Mouse (Mus musculus): ENCODE measurements around the gene Chid1. TPM values are rescaled to one million over a fixed set of nuclear protein-coding genes. Genes with fewer than 3 reads are reported as not detected.
A peak's percentile ranks its signal among the peaks of the same experiment; 100 is the strongest.

Gene Chid1
- total and polyA plus RNA-seq, 2 experiments, result 24.2 to 45.1 TPM

DNA sequence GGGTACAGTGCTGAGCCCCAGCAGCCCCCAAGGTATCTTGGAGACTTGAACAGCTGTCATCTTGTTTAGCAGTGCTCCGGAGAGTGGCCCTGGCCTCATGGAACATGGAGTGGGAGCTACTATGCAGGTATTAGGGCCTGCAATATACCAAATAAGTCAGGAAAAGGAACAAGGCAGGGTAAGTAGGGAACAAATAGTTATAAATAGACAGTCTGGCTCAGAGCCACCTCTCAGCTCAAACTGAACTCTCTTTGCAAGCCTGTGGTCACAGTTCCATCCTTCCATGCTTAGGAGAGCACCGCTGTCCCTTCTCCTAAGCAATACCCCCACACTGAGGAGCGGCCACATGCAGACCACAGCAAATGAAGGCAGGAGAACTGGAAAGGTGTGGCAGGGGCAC lies 42.1 kb downstream of the Chid1 start:
- TF ChIP-seq POLR2A (IDR thresholded peaks at IDR 0.05; ENCODE audit: extremely low read depth, insufficient read depth, low read length), result no peak
- no peak for TF ChIP-seq CTCF (IDR thresholded peaks at IDR 0.05; ENCODE audit: low read depth, low read length)
- no peak overlapping the region for H3K27ac ChIP-seq (replicated peaks; ENCODE audit: insufficient read depth, low read depth, low read length)
- WGBS, result 88% methylated on average over 3 of the region's 3 CpGs
- H3K9ac ChIP-seq (ENCODE audit: low read depth, low read length), result no peak overlapping the region
- H3K4me1 ChIP-seq (ENCODE audit: control insufficient read depth, insufficient read depth, low read length), result no peaks in the 10 kb centered on the region
- no peaks in the 10 kb centered on the region for H3K79me2 ChIP-seq (ENCODE audit: control insufficient read depth, insufficient read depth, low read length)
- H3K27me3 ChIP-seq (ENCODE audit: control insufficient read depth, insufficient read depth, low read length), result no peaks in the 10 kb centered on the region
- DNase-seq (ENCODE audit: extremely low read depth, low read depth, low spot score), result no peak
- peaks cover 8% of the 10 kb centered on the region; the same call in 1 of the 2 replicates for H3K36me3 ChIP-seq (ENCODE audit: control insufficient read depth, insufficient read depth, low read length)
- H3K4me3 ChIP-seq (ENCODE audit: insufficient read depth, low read depth, low read length), result no peak overlapping the region

DNA sequence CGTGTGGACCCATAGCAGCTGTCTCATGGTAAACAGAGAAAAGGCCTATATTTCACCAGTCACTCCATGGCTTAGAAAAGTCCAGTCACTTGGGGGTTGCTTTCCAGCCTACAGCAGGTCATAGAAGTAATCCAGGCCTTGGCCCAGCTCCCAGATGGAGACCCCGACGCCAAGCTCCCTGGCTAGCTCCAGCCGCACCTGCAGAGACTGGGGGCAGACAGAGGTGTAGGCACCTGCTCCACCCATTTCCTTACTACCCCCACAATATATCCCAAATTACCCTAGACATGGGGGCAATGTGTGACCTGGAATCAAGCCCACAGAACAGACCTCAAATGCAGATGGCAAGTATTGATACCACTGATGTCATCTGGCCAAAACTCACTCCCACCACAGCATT lies 43.7 kb downstream of the Chid1 start:
- Histone ChIP-seq H3K4me1 (ENCODE audit: control insufficient read depth, insufficient read depth, low read length) (no peaks in the 10 kb centered on the region), H3K9ac (ENCODE audit: low read depth, low read length) (no peak overlapping the region), H3K79me2 (ENCODE audit: control insufficient read depth, insufficient read depth, low read length) (no peaks in the 10 kb centered on the region), H3K27me3 (ENCODE audit: control insufficient read depth, insufficient read depth, low read length) (no peaks in the 10 kb centered on the region), H3K27ac (replicated peaks; ENCODE audit: insufficient read depth, low read depth, low read length) (no peak overlapping the region), H3K36me3 (ENCODE audit: control insufficient read depth, insufficient read depth, low read length) (peaks cover 11% of the 10 kb centered on the region; the same call in 1 of the 2 replicates), H3K4me3 (ENCODE audit: insufficient read depth, low read depth, low read length) (no peak overlapping the region)
- 90% methylated on average over 4 of the region's 4 CpGs for WGBS
- no peak for TF ChIP-seq CTCF (IDR thresholded peaks at IDR 0.05; ENCODE audit: low read depth, low read length)
- TF ChIP-seq POLR2A (IDR thresholded peaks at IDR 0.05; ENCODE audit: extremely low read depth, insufficient read depth, low read length), result no peak
- DNase-seq (ENCODE audit: extremely low read depth, low read depth, low spot score), result no peak

DNA sequence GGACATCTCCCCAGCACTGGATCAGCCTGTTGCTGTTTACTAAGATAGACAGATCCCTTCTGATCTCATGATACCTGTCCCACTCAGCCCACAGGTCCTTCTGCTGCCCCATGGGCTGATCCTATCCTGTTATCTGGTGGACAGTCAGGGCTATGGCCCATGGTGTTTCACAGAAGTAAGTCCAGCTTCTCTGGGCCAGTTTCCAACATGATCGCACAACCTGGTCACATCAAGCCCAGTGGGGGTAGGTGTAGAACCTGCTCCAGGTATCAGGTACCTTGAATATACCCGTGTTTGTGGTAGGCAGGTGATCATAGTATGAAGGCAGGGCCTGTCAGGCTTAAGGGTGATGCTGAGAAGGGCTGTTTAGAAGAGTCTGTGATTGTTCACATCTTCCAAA lies 44.3 kb downstream of the Chid1 start:
- Histone ChIP-seq H3K4me3 (ENCODE audit: insufficient read depth, low read depth, low read length) (no peak overlapping the region), H3K27ac (replicated peaks; ENCODE audit: insufficient read depth, low read depth, low read length) (no peak overlapping the region), H3K79me2 (ENCODE audit: control insufficient read depth, insufficient read depth, low read length) (no peaks in the 10 kb centered on the region), H3K4me1 (ENCODE audit: control insufficient read depth, insufficient read depth, low read length) (no peaks in the 10 kb centered on the region), H3K9ac (ENCODE audit: low read depth, low read length) (no peak overlapping the region), H3K36me3 (ENCODE audit: control insufficient read depth, insufficient read depth, low read length) (peaks cover 13% of the 10 kb centered on the region; the same call in 1 of the 2 replicates), H3K27me3 (ENCODE audit: control insufficient read depth, insufficient read depth, low read length) (no peaks in the 10 kb centered on the region)
- DNase-seq (ENCODE audit: extremely low read depth, low read depth, low spot score), result no peak
- 71% methylated on average over 2 of the region's 2 CpGs for WGBS
- TF ChIP-seq POLR2A (IDR thresholded peaks at IDR 0.05; ENCODE audit: extremely low read depth, insufficient read depth, low read length) (no peak), CTCF (IDR thresholded peaks at IDR 0.05; ENCODE audit: low read depth, low read length) (no peak)

DNA sequence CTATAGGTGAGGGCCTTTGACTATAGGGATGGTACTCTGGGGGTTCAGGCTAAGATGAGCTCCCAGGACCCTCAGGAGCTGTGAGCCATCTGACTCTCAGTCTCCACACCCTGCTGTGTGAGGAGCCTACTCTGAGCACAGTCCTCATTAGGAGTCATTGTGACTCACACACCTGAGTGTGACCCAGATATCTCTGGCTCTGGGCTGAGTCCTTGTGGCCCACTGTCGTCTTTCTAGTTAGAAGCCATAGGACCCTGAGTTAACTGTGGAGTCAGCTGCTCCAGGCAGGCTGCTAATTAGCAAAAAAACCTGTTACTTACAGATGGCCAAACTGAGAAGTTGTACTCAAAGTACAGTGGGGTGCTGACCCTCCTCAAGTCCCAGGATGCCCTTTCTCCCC lies 45.9 kb downstream of the Chid1 start:
- no peaks in the 10 kb centered on the region for H3K79me2 ChIP-seq (ENCODE audit: control insufficient read depth, insufficient read depth, low read length)
- DNase-seq (ENCODE audit: extremely low read depth, low read depth, low spot score), result no peak
- no peak overlapping the region for H3K27ac ChIP-seq (replicated peaks; ENCODE audit: insufficient read depth, low read depth, low read length)
- H3K9ac ChIP-seq (ENCODE audit: low read depth, low read length), result no peak overlapping the region
- no peak for TF ChIP-seq POLR2A (IDR thresholded peaks at IDR 0.05; ENCODE audit: extremely low read depth, insufficient read depth, low read length)
- no peak for TF ChIP-seq CTCF (IDR thresholded peaks at IDR 0.05; ENCODE audit: low read depth, low read length)
- WGBS, result 81% methylated on average over 1 of the region's 1 CpGs
- no peaks in the 10 kb centered on the region for H3K27me3 ChIP-seq (ENCODE audit: control insufficient read depth, insufficient read depth, low read length)
- H3K4me1 ChIP-seq (ENCODE audit: control insufficient read depth, insufficient read depth, low read length), result no peaks in the 10 kb centered on the region
- peaks cover 19% of the 10 kb centered on the region; the same call in 1 of the 2 replicates for H3K36me3 ChIP-seq (ENCODE audit: control insufficient read depth, insufficient read depth, low read length)
- no peak overlapping the region for H3K4me3 ChIP-seq (ENCODE audit: insufficient read depth, low read depth, low read length)

- peaks cover 19% of the 10 kb centered on the region; the same call in 1 of the 2 replicates for H3K36me3 ChIP-seq (ENCODE audit: control insufficient read depth, insufficient read depth, low read length)
- WGBS, result 81% methylated on average over 5 of the region's 5 CpGs
Observed at GRCm38 (mm10) chr7:141492738-141493137, 46.9 kb downstream of the Chid1 start.

GRCm38 (mm10) chr7:141491151-141491550 lies 48.5 kb downstream of the Chid1 start:
- 76% methylated on average over 2 of the region's 2 CpGs for WGBS
- H3K79me2 ChIP-seq (ENCODE audit: control insufficient read depth, insufficient read depth, low read length), result no peaks in the 10 kb centered on the region
- no peak overlapping the region for H3K9ac ChIP-seq (ENCODE audit: low read depth, low read length)
- H3K4me1 ChIP-seq (ENCODE audit: control insufficient read depth, insufficient read depth, low read length), result no peaks in the 10 kb centered on the region
- H3K36me3 ChIP-seq (ENCODE audit: control insufficient read depth, insufficient read depth, low read length), result peaks cover 26% of the 10 kb centered on the region
- no peak for DNase-seq (ENCODE audit: extremely low read depth, low read depth, low spot score)
- no peak overlapping the region for H3K4me3 ChIP-seq (ENCODE audit: insufficient read depth, low read depth, low read length)
- no peaks in the 10 kb centered on the region for H3K27me3 ChIP-seq (ENCODE audit: control insufficient read depth, insufficient read depth, low read length)
- TF ChIP-seq CTCF (IDR thresholded peaks at IDR 0.05; ENCODE audit: low read depth, low read length) (peak; percentile 11; the same call in 1 of the 2 replicates), POLR2A (IDR thresholded peaks at IDR 0.05; ENCODE audit: extremely low read depth, insufficient read depth, low read length) (no peak)
- H3K27ac ChIP-seq (replicated peaks; ENCODE audit: insufficient read depth, low read depth, low read length), result no peak overlapping the region

More at GRCm38 (mm10) chr7:141492738-141493137, 46.9 kb downstream of the Chid1 start:
- no peak overlapping the region for H3K9ac ChIP-seq (ENCODE audit: low read depth, low read length)
- no peaks in the 10 kb centered on the region for H3K4me1 ChIP-seq (ENCODE audit: control insufficient read depth, insufficient read depth, low read length)
- no peak overlapping the region for H3K4me3 ChIP-seq (ENCODE audit: insufficient read depth, low read depth, low read length)
- no peak overlapping the region for H3K27ac ChIP-seq (replicated peaks; ENCODE audit: insufficient read depth, low read depth, low read length)
- DNase-seq (ENCODE audit: extremely low read depth, low read depth, low spot score), result no peak
- no peaks in the 10 kb centered on the region for H3K27me3 ChIP-seq (ENCODE audit: control insufficient read depth, insufficient read depth, low read length)
- no peaks in the 10 kb centered on the region for H3K79me2 ChIP-seq (ENCODE audit: control insufficient read depth, insufficient read depth, low read length)
- no peak for TF ChIP-seq CTCF (IDR thresholded peaks at IDR 0.05; ENCODE audit: low read depth, low read length)
- TF ChIP-seq POLR2A (IDR thresholded peaks at IDR 0.05; ENCODE audit: extremely low read depth, insufficient read depth, low read length), result no peak
